Mouse (Mus musculus) urinary bladder, adult 2 months (tissue): ENCODE measurements around the gene Pmepa1. TPM values are rescaled to one million over a fixed set of nuclear protein-coding genes. Genes with fewer than 3 reads are reported as not detected.
A peak's percentile ranks its signal among the peaks of the same experiment; 100 is the strongest.

Experiments used
- DNase-seq: peaks from one replicate; pipeline ENCODE4 v3.0.0; 2022; ENCODE audit warnings: low spot score
- polyA plus RNA-seq: library from polyadenylated mRNA; depleted of rRNA; stranded (reverse); fragments of >200 nt; gene quantifications from 2 replicates; pipeline ENCODE4 v1.2.3, GENCODE M21; 2012; rRNA removed

Gene Pmepa1
- 37.0 and 54.0 TPM in 2 replicates for polyA plus RNA-seq

GRCm38 (mm10) chr2:173276409-173276808, at the start of gene Pmepa1:
Gene Pmepa1, minus strand, starts transcription at chr2:173276533.
- peak; percentile 88 for DNase-seq

GRCm38 (mm10) chr2:173321754-173322153, 45.4 kb upstream of the Pmepa1 start:
- no peak for DNase-seq

GRCm38 (mm10) chr2:173321194-173321593, 44.9 kb upstream of the Pmepa1 start:
- no peak for DNase-seq

- no peak for DNase-seq
Observed at GRCm38 (mm10) chr2:173314291-173314690, 38.0 kb upstream of the Pmepa1 start.

GRCm38 (mm10) chr2:173308486-173308885, 32.2 kb upstream of the Pmepa1 start:
- no peak for DNase-seq

- DNase-seq: no peak
Observed at GRCm38 (mm10) chr2:173307984-173308383, 31.7 kb upstream of the Pmepa1 start.

GRCm38 (mm10) chr2:173307561-173307960, 31.2 kb upstream of the Pmepa1 start:
- DNase-seq: no peak

- DNase-seq: peak; percentile 48
Observed at GRCm38 (mm10) chr2:173306734-173307525, 30.6 kb upstream of the Pmepa1 start.

GRCm38 (mm10) chr2:173305011-173305410, 28.7 kb upstream of the Pmepa1 start:
- no peak for DNase-seq

GRCm38 (mm10) chr2:173300663-173301630, 24.6 kb upstream of the Pmepa1 start:
- no peak for DNase-seq

GRCm38 (mm10) chr2:173296408-173296807, 20.1 kb upstream of the Pmepa1 start:
- DNase-seq: no peak

GRCm38 (mm10) chr2:173293042-173293441, 16.7 kb upstream of the Pmepa1 start:
- DNase-seq: no peak

GRCm38 (mm10) chr2:173292551-173292950, 16.2 kb upstream of the Pmepa1 start:
- DNase-seq: no peak

- DNase-seq: no peak
Observed at GRCm38 (mm10) chr2:173290981-173291380, 14.6 kb upstream of the Pmepa1 start.

GRCm38 (mm10) chr2:173289928-173290327, 13.6 kb upstream of the Pmepa1 start:
- DNase-seq: no peak

- no peak for DNase-seq
Observed at GRCm38 (mm10) chr2:173285816-173286538, 9.6 kb upstream of the Pmepa1 start.

GRCm38 (mm10) chr2:173284771-173285170, 8.4 kb upstream of the Pmepa1 start:
- DNase-seq: no peak

GRCm38 (mm10) chr2:173282191-173282590, 5.9 kb upstream of the Pmepa1 start:
- DNase-seq: no peak

GRCm38 (mm10) chr2:173281021-173281937, 4.9 kb upstream of the Pmepa1 start:
- no peak for DNase-seq

GRCm38 (mm10) chr2:173278846-173279580, 2.7 kb upstream of the Pmepa1 start:
- no peak for DNase-seq
